Mouse (Mus musculus) MEL (cell line): ENCODE data around the gene Stmnd1.

Experiments
- POLR2A ChIP-seq, 2 experiments: IDR thresholded peaks; 2 replicates each; pipeline ENCODE4 v1.6.1; 2011 to 2012; ENCODE audit warnings: low read length in 2 of 2, mild to moderate bottlenecking in 2 of 2, control low read depth in 1 of 2, improper control_type of control experiment in 1 of 2, low read depth in 1 of 2, moderate library complexity in 1 of 2; ENCODE audit not compliant: control insufficient read depth in 1 of 2, insufficient read depth in 1 of 2, poor library complexity in 1 of 2
- TCF12 ChIP-seq: IDR thresholded peaks from 2 replicates; pipeline ENCODE4 v1.6.1; 2014; ENCODE audit warnings: low read depth, mild to moderate bottlenecking, inconsistent platforms, low read length, improper control_type of control experiment, moderate library complexity

GRCm38 (mm10) chr13:46259526-46259925, 14.0 kb upstream of the Stmnd1 start:
- TF ChIP-seq TCF12 (no peak), POLR2A (IDR thresholded peaks at IDR 0.05; ENCODE audit: control insufficient read depth in 1 of 2, insufficient read depth in 1 of 2, low read depth in 1 of 2, low read length in 2 of 2, poor library complexity in 1 of 2) (no peak)
